Comparison of ENCODE assay signal across 8 mouse cellular contexts in genomic region chr11:58903511-58904409, GRCm38 (mm10). TPM values are rescaled to one million over a fixed set of nuclear protein-coding genes. Genes with fewer than 3 reads are reported as not detected.
A peak's percentile ranks its signal among the peaks of the same experiment; 100 is the strongest.
DNase-seq lines count a peak whose midpoint lies in the region; ATAC-seq and TF ChIP-seq lines count a peak whose summit lies in the region.

Gene Zfp39 (minus strand): TSS chr11:58904225.

- peak within 1 kb of the TSS; percentile 72 for H3K9ac ChIP-seq in hindbrain, embryonic 12.5 days

- TF ChIP-seq CTCF in Patski (IDR thresholded peaks at IDR 0.05), result no peak

- peaks cover 18% of the 10 kb centered on the region for H3K36me3 ChIP-seq in hindbrain, embryonic 12.5 days

- WGBS in hindbrain, embryonic 12.5 days, result under 1% methylated on average over 40 of the region's 40 CpGs

- POLR2A ChIA-PET in Patski (lab: Charles Lee), result interaction anchor here (1.4 kb wide), 1 partner anchor 10 kb away, joined by 3 read pairs; no protein-coding TSS in a partner anchor

- peak within 1 kb of the TSS; percentile 79 for H3K27ac ChIP-seq in hindbrain, embryonic 12.5 days

- peak within 1 kb of the TSS; percentile 68 for H3K4me2 ChIP-seq in hindbrain, embryonic 12.5 days (replicated peaks)

- H3K4me3 ChIP-seq in hindbrain, embryonic 12.5 days, result peak within 1 kb of the TSS; percentile 60

- ATAC-seq in Patski, result peak; percentile 93
- ATAC-seq in hindbrain, embryonic 12.5 days (ENCODE audit: low FRiP score), result peak; percentile 98

- H3K27me3 ChIP-seq in Patski, result no peaks in the 10 kb centered on the region
- H3K27me3 ChIP-seq in hindbrain, embryonic 12.5 days, result no peaks in the 10 kb centered on the region

- peaks cover 8% of the 10 kb centered on the region for H3K4me1 ChIP-seq in hindbrain, embryonic 12.5 days

- in situ Hi-C loops in Patski (cut with MboI; ENCODE audit: low pct_unique_long_range_greater_than_20kb), result no loop called here

- peak; percentile 55 for DNase-seq in Patski (ENCODE audit: low read depth, low spot score)
- DNase-seq in cerebellum, postnatal 10 days, result peak; percentile 98 to 99
- DNase-seq in frontal cortex, postnatal 10 days (ENCODE audit: low spot score in 2 of 2), result peak; percentile 91 to 94
- peak; percentile 96 for DNase-seq in layer of hippocampus, postnatal 14 days (ENCODE audit: low spot score in 2 of 2)
- DNase-seq in lung, postnatal 10 days, result peak; percentile 98
- DNase-seq in ovary, postnatal 14 days (ENCODE audit: low spot score), result peak; percentile 96
- peak; percentile 96 to 97 for DNase-seq in thymus, postnatal 10 days (ENCODE audit: low spot score in 2 of 2)

- no peaks in the 10 kb centered on the region for H3K9me3 ChIP-seq in hindbrain, embryonic 12.5 days (replicated peaks)

- CTCF ChIA-PET in Patski (lab: Charles Lee), result interaction anchor here (1.0 to 2.9 kb wide), 3 partner anchors 11 to 57 kb away, joined by 3 to 17 read pairs (median 6); no protein-coding TSS in a partner anchor

RNA-seq across cellular contexts. Expression of gene Zfp39, which starts in this region (rescaled TPM):
- 3.1 TPM for polyA plus RNA-seq in Patski (2021)
- polyA plus RNA-seq in hindbrain, embryonic 12.5 days (2016; fragmentation: Nextera tagmentation; extraction: Ambion mirVana), result 4.9 and 7.0 TPM in 2 replicates
- total RNA-seq in layer of hippocampus, postnatal 14 days (2021), result 1 to 10 TPM; 8.8 to 8.9 TPM

Comparison
In these comparisons a context has a peak if more than half of its experiments do, and no peak if none do; other contexts are left out.
1. Peak in every context shown above with its lines: DNase-seq, ATAC-seq, H3K4me3 ChIP-seq and H3K27ac ChIP-seq.